Mouse (Mus musculus) thymus, adult 2 months (tissue): ENCODE data around the gene Rpl7l1. TPM values are rescaled to one million over a fixed set of nuclear protein-coding genes. Genes with fewer than 3 reads are reported as not detected.

Source experiments
- DNase-seq: peaks from one replicate; pipeline ENCODE4 v3.0.0; 2021
- H3K27ac ChIP-seq: fragments of 200-500 bp; 2 replicates; pipeline ENCODE4 v1.5.1; 2012; ENCODE audit warnings: low read length, control low read depth; ENCODE audit not compliant: control insufficient read depth, insufficient read depth
- H3K27me3 ChIP-seq: fragments of 200-500 bp; 2 replicates; pipeline ENCODE4 v1.6.1; 2012; ENCODE audit warnings: mild to moderate bottlenecking, low read length, moderate library complexity, mixed read lengths; ENCODE audit not compliant: control insufficient read depth, insufficient read depth
- H3K36me3 ChIP-seq: fragments of 200-500 bp; 2 replicates; pipeline ENCODE4 v1.6.1; 2012; ENCODE audit warnings: mild to moderate bottlenecking, low read length, moderate library complexity; ENCODE audit not compliant: control insufficient read depth, insufficient read depth
- H3K4me1 ChIP-seq: fragments of 200-500 bp; replicated peaks from 2 replicates; pipeline ENCODE4 v1.6.1; 2012; ENCODE audit warnings: low read length; ENCODE audit not compliant: control insufficient read depth, insufficient read depth
- H3K4me3 ChIP-seq: fragments of 200-500 bp; 2 replicates; pipeline ENCODE4 v1.5.1; 2012; ENCODE audit warnings: mild to moderate bottlenecking, low read length, control low read depth, moderate library complexity; ENCODE audit not compliant: control insufficient read depth, insufficient read depth
- CTCF ChIP-seq: fragments of 200-500 bp; IDR thresholded peaks from 2 replicates; pipeline ENCODE4 v1.5.1; 2012; ENCODE audit warnings: mild to moderate bottlenecking, control low read depth, low read length, moderate library complexity, borderline replicate concordance; ENCODE audit not compliant: control insufficient read depth, poor library complexity, insufficient read depth; ENCODE audit errors: extremely low read depth
- POLR2A ChIP-seq: fragments of 200-500 bp; IDR thresholded peaks from 2 replicates; pipeline ENCODE4 v1.6.1; 2012; ENCODE audit warnings: mild to moderate bottlenecking, low read length, control low read depth, moderate library complexity; ENCODE audit not compliant: control insufficient read depth, poor library complexity, insufficient read depth; ENCODE audit errors: extremely low read depth
- WGBS: fragments of 180-500 bp; shearing (Covaris S2); methylation state at CpG from one replicate; pipeline ENCODE4 v1.1.7; 2018; 5-methylcytosine and 5-hydroxymethylcytosine counted together
- polyA plus RNA-seq: library from polyadenylated mRNA; depleted of rRNA; stranded (reverse); fragments of >200 nt; gene quantifications from 2 replicates; pipeline ENCODE4 v1.2.3, GENCODE M21; 2012

The Rpl7l1 gene
- polyA plus RNA-seq, 1 experiment = 33.8 TPM

GRCm38 (mm10) chr17:46734055-46734454 is 48.4 kb downstream of the Rpl7l1 start:
- 92% methylated on average over 3 of the region's 3 CpGs for WGBS
- H3K4me1 ChIP-seq = no peaks in the 10 kb centered on the region
- DNase-seq = no peak
- H3K27ac ChIP-seq = no peak overlapping the region
- no peak overlapping the region for H3K4me3 ChIP-seq
- no peaks in the 10 kb centered on the region for H3K27me3 ChIP-seq
- TF ChIP-seq CTCF (no peak), POLR2A (no peak)
- peaks cover 6% of the 10 kb centered on the region; the same call in 1 of the 2 replicates for H3K36me3 ChIP-seq

- TF ChIP-seq CTCF (no peak), POLR2A (no peak)
- H3K36me3 ChIP-seq = no peaks in the 10 kb centered on the region
- H3K4me1 ChIP-seq = no peaks in the 10 kb centered on the region
- 65% methylated on average over 24 of the region's 24 CpGs for WGBS
- H3K27me3 ChIP-seq = no peaks in the 10 kb centered on the region
- DNase-seq = no peak
- H3K4me3 ChIP-seq = no peak within 1 kb of the TSS
- no peak within 1 kb of the TSS for H3K27ac ChIP-seq
Observed at GRCm38 (mm10) chr17:46728904-46729318, 53.6 kb downstream of the Rpl7l1 start, which contains the start of gene Gnmt. Gnmt (minus strand) TSS chr17:46729168.

- Histone ChIP-seq H3K27me3 (no peaks in the 10 kb centered on the region), H3K4me3 (no peak overlapping the region), H3K27ac (no peak overlapping the region), H3K36me3 (no peaks in the 10 kb centered on the region), H3K4me1 (no peaks in the 10 kb centered on the region)
- TF ChIP-seq POLR2A (no peak), CTCF (no peak)
- DNase-seq = no peak
- WGBS = 85% methylated on average over 11 of the region's 11 CpGs
Observed at GRCm38 (mm10) chr17:46728496-46728895, 54.0 kb downstream of the Rpl7l1 start.

GRCm38 (mm10) chr17:46728021-46728420 is 54.5 kb downstream of the Rpl7l1 start:
- Histone ChIP-seq H3K4me3 (no peak overlapping the region), H3K36me3 (no peaks in the 10 kb centered on the region), H3K27me3 (no peaks in the 10 kb centered on the region), H3K4me1 (peaks cover 2% of the 10 kb centered on the region; the same call in 1 of the 2 replicates), H3K27ac (no peak overlapping the region)
- WGBS = 61% methylated on average over 6 of the region's 6 CpGs
- DNase-seq = peak; percentile 28
- TF ChIP-seq CTCF (no peak), POLR2A (no peak)

GRCm38 (mm10) chr17:46727271-46727670 is 55.2 kb downstream of the Rpl7l1 start:
- 97% methylated on average over 11 of the region's 11 CpGs for WGBS
- H3K36me3 ChIP-seq = no peaks in the 10 kb centered on the region
- H3K27me3 ChIP-seq = no peaks in the 10 kb centered on the region
- no peak for DNase-seq
- H3K4me1 ChIP-seq = peaks cover 7% of the 10 kb centered on the region; the same call in 1 of the 2 replicates
- no peak overlapping the region for H3K27ac ChIP-seq
- TF ChIP-seq POLR2A = no peak
- TF ChIP-seq CTCF = no peak
- H3K4me3 ChIP-seq = no peak overlapping the region

- TF ChIP-seq CTCF (no peak), POLR2A (no peak)
Observed at GRCm38 (mm10) chr17:46725731-46726645, 56.5 kb downstream of the Rpl7l1 start.

GRCm38 (mm10) chr17:46725273-46725672 is 57.2 kb downstream of the Rpl7l1 start:
- DNase-seq = peak; percentile 41
- peaks cover 9% of the 10 kb centered on the region; the same call in 1 of the 2 replicates for H3K4me1 ChIP-seq
- 85% methylated on average over 9 of the region's 9 CpGs for WGBS
- no peak for TF ChIP-seq POLR2A
- no peak; the same call in 1 of the 2 replicates for TF ChIP-seq CTCF
- H3K27me3 ChIP-seq = no peaks in the 10 kb centered on the region
- peaks cover 5% of the 10 kb centered on the region; the same call in 1 of the 2 replicates for H3K36me3 ChIP-seq
- no peak overlapping the region for H3K27ac ChIP-seq
- no peak overlapping the region for H3K4me3 ChIP-seq

More at GRCm38 (mm10) chr17:46725731-46726645, 56.5 kb downstream of the Rpl7l1 start:
- no peak for DNase-seq
- Histone ChIP-seq H3K36me3 (peaks cover 5% of the 10 kb centered on the region; the same call in 1 of the 2 replicates), H3K27me3 (no peaks in the 10 kb centered on the region), H3K27ac (no peak overlapping the region), H3K4me3 (no peak overlapping the region), H3K4me1 (peaks cover 9% of the 10 kb centered on the region; the same call in 1 of the 2 replicates)
- 96% methylated on average over 26 of the region's 26 CpGs for WGBS
